Mouse (Mus musculus) G1E (cell line): Measurements from ENCODE around the gene Yju2. TPM values are rescaled to one million over a fixed set of nuclear protein-coding genes. Genes with fewer than 3 reads are reported as not detected.

ENCODE experiments used
- ATAC-seq: 2 replicates; pipeline ENCODE4 v1.8.0; 2016; ENCODE audit warnings: mild to moderate bottlenecking; ENCODE audit not compliant: insufficient number of reproducible peaks, poor library complexity, low FRiP score, severe bottlenecking; ENCODE audit errors: extremely low read depth
- DNase-seq: peaks from one replicate; pipeline ENCODE4 v3.0.0; 2012; ENCODE audit warnings: low spot score
- H3K27me3 ChIP-seq: 2 replicates; pipeline ENCODE4 v1.6.1; 2012; ENCODE audit warnings: mild to moderate bottlenecking, low read length, inconsistent platforms; ENCODE audit not compliant: insufficient read depth
- H3K36me3 ChIP-seq: replicated peaks from 2 replicates; pipeline ENCODE3; 2012; ENCODE audit warnings: mild to moderate bottlenecking, inconsistent platforms
- H3K4me1 ChIP-seq: 2 replicates; pipeline ENCODE4 v1.6.1; 2012; ENCODE audit warnings: low read depth, low read length, inconsistent platforms, mixed read lengths; ENCODE audit not compliant: insufficient read depth
- H3K4me3 ChIP-seq: 2 replicates; pipeline ENCODE4 v1.5.1; 2012; ENCODE audit warnings: low read depth, mild to moderate bottlenecking, inconsistent platforms, low read length, moderate library complexity, mixed read lengths
- H3K9me3 ChIP-seq: replicated peaks from 2 replicates; pipeline ENCODE4 v1.6.1; 2012; ENCODE audit warnings: inconsistent platforms
- CTCF ChIP-seq: IDR thresholded peaks from 2 replicates; pipeline ENCODE4 v1.5.1; 2012; ENCODE audit warnings: low read depth, low read length, inconsistent platforms, mixed read lengths
- GATA1 ChIP-seq: IDR thresholded peaks from 2 replicates; pipeline ENCODE4 v1.6.1; 2012; ENCODE audit warnings: borderline replicate concordance, low read length, inconsistent platforms, mixed read lengths
- GATA2 ChIP-seq: IDR thresholded peaks from 2 replicates; pipeline ENCODE4 v1.6.1; 2012; ENCODE audit warnings: low read depth, low read length, inconsistent platforms, borderline replicate concordance
- POLR2AphosphoS5 ChIP-seq: IDR thresholded peaks from 2 replicates; pipeline ENCODE4 v1.6.1; 2012; ENCODE audit warnings: low read depth, low read length, inconsistent platforms; ENCODE audit not compliant: insufficient replicate concordance
- TAL1 ChIP-seq: conservative IDR thresholded peaks from 2 replicates; pipeline ENCODE4 v1.6.1; 2012; ENCODE audit warnings: low read depth, low read length, inconsistent platforms, mixed read lengths
- polyA plus RNA-seq: library from polyadenylated mRNA; stranded (reverse); fragments of >175 nt; gene quantifications from 2 replicates; pipeline ENCODE4 v1.2.3, GENCODE M21; 2012
- total RNA-seq, 2 experiments: library from RNA; stranded (forward) in 1 of 2; stranded (reverse) in 1 of 2; fragments of 200-1000 nt in 1 of 2; fragments of >200 nt in 1 of 2; fragmentation: Nextera tagmentation in 1 of 2; gene quantifications; 2 replicates each; pipeline ENCODE4 v1.2.3; 2014 to 2017

Yju2 gene
- total and polyA plus RNA-seq, 3 experiments = 12.6 to 27.8 (median 16.7) TPM

DNA sequence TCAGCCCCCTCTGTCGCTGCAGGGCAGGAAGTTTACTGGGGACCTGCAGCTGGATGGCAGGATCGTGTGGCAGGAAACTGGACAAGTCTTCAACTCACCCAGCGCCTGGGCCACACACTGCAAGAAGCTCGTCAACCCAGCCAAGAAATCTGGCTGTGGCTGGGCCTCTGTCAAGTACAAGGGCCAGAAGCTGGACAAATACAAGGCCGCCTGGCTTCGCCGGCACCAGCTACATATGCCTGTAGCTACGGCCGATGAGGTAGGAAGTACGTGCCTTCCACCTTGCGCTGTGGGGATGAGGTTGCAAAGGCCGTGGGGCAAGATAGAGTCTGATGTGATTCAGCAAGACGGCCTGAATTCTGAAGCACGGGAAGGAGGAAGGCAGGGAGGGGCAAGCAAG lies 51.4 kb downstream of the Yju2 start:
- ATAC-seq (no peak), DNase-seq (no peak)
- H3K4me1 ChIP-seq = peaks cover 43% of the 10 kb centered on the region
- H3K9me3 ChIP-seq = no peaks in the 10 kb centered on the region
- TF ChIP-seq GATA1 (no peak), POLR2AphosphoS5 (no peak), CTCF (no peak), TAL1 (no peak), GATA2 (no peak)
- peaks cover 40% of the 10 kb centered on the region for H3K36me3 ChIP-seq
- peaks cover 2% of the 10 kb centered on the region; the same call in 1 of the 2 replicates for H3K27me3 ChIP-seq
- peak overlapping the region; percentile 92; the same call in 1 of the 2 replicates for H3K4me3 ChIP-seq

GRCm38 (mm10) chr17:56010681-56011080 lies 51.8 kb downstream of the Yju2 start:
- TF ChIP-seq POLR2AphosphoS5 (no peak), CTCF (peak; percentile 100)
- DNase-seq = peak; percentile 31
- Histone ChIP-seq H3K4me1 (peaks cover 42% of the 10 kb centered on the region), H3K27me3 (no peaks in the 10 kb centered on the region), H3K36me3 (peaks cover 44% of the 10 kb centered on the region), H3K4me3 (peak overlapping the region; percentile 92; the same call in 1 of the 2 replicates), H3K9me3 (no peaks in the 10 kb centered on the region)
- ATAC-seq = no peak

DNA sequence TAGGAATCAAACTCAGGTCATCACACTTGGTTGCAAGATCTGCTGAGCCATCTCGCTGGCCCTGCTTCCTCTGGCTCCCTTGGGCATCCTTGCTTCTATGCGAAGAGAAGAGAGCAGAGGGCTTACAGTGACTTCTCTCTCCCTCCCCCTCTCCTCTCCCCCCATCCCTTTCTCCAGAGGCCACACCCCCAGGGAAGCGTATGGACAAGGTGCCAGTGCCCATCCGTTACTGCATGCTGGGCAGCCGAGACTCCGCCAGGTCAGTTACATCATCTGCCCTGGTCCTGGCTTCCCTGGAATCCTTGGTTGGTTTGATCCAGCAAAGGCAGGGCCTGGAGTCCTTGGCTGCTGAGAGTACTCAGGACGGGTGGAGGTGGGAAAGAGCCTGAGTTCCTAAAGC lies 52.5 kb downstream of the Yju2 start:
- H3K4me3 ChIP-seq = no peak overlapping the region
- DNase-seq (no peak), ATAC-seq (no peak)
- no peaks in the 10 kb centered on the region for H3K27me3 ChIP-seq
- H3K4me1 ChIP-seq = peaks cover 39% of the 10 kb centered on the region
- H3K9me3 ChIP-seq = no peaks in the 10 kb centered on the region
- TF ChIP-seq POLR2AphosphoS5 (no peak), GATA2 (no peak), GATA1 (no peak), TAL1 (no peak), CTCF (no peak)
- H3K36me3 ChIP-seq = peaks cover 52% of the 10 kb centered on the region

- Histone ChIP-seq H3K4me3 (no peak overlapping the region), H3K9me3 (no peaks in the 10 kb centered on the region), H3K27me3 (no peaks in the 10 kb centered on the region), H3K4me1 (peaks cover 23% of the 10 kb centered on the region), H3K36me3 (peaks cover 88% of the 10 kb centered on the region)
- ATAC-seq = no peak
- DNase-seq = no peak
- TF ChIP-seq GATA2 (no peak), CTCF (no peak), GATA1 (no peak), TAL1 (no peak), POLR2AphosphoS5 (no peak)
Measured at GRCm38 (mm10) chr17:56015293-56015692, 56.4 kb downstream of the Yju2 start.

GRCm38 (mm10) chr17:56016382-56016781 lies 57.5 kb downstream of the Yju2 start:
- no peak for ATAC-seq
- no peaks in the 10 kb centered on the region for H3K27me3 ChIP-seq
- no peaks in the 10 kb centered on the region for H3K9me3 ChIP-seq
- no peak overlapping the region for H3K4me3 ChIP-seq
- H3K4me1 ChIP-seq = peaks cover 23% of the 10 kb centered on the region
- H3K36me3 ChIP-seq = peaks cover 89% of the 10 kb centered on the region
- DNase-seq = no peak
- TF ChIP-seq GATA1 (no peak), CTCF (no peak), TAL1 (no peak), GATA2 (no peak), POLR2AphosphoS5 (no peak)

- Histone ChIP-seq H3K4me1 (peaks cover 29% of the 10 kb centered on the region), H3K36me3 (peaks cover 89% of the 10 kb centered on the region), H3K27me3 (no peaks in the 10 kb centered on the region), H3K4me3 (no peak overlapping the region), H3K9me3 (no peaks in the 10 kb centered on the region)
- no peak for TF ChIP-seq GATA2
- TF ChIP-seq TAL1 = no peak
- no peak for TF ChIP-seq GATA1
- TF ChIP-seq POLR2AphosphoS5 = no peak
- no peak for TF ChIP-seq CTCF
- ATAC-seq (no peak), DNase-seq (no peak)
Measured at GRCm38 (mm10) chr17:56016793-56017785, 58.2 kb downstream of the Yju2 start.
